In genomic region chr4:32560246-32560645, GRCm38 (mm10) we compare ENCODE assay signal across 10 mouse cellular contexts. TPM values are rescaled to one million over a fixed set of nuclear protein-coding genes. Genes with fewer than 3 reads are reported as not detected.
DNase-seq lines count a peak whose midpoint lies in the region; ATAC-seq lines count a peak whose summit lies in the region.
"Had no signal": no experiment of that assay in that cellular context is flagged by ENCODE, and none has a peak within 500 bp of the region (broad histone marks: within the 10 kb centered on the region; RNA-seq: fewer than 3 reads in every experiment).

No protein-coding gene starts in this region.

- no peak for DNase-seq in frontal cortex, postnatal 10 days (ENCODE audit: low spot score in 2 of 2)
- peak; percentile 41 to 46 for DNase-seq in spleen, adult 18-20 months
- no peak for DNase-seq in spleen, adult 12 weeks (ENCODE audit: low spot score)
- peak; percentile 61 for DNase-seq in midbrain, embryonic 14.5 days
- no peak for DNase-seq in gastrocnemius, postnatal 25 days
- no peak for DNase-seq in left cerebral cortex, adult 11 months (ENCODE audit: low spot score)

- no peaks in the 10 kb centered on the region for H3K27me3 ChIP-seq in midbrain, embryonic 14.5 days (ENCODE audit: control insufficient read depth, insufficient read depth, low read length)

- peak; percentile 33 for ATAC-seq in frontal cortex, adult (ENCODE audit: low TSS enrichment)
- ATAC-seq in midbrain, embryonic 14.5 days (ENCODE audit: low FRiP score, low TSS enrichment), result peak; percentile 15; the same call in 1 of the 2 replicates
- no peak for ATAC-seq in granulocyte monocyte progenitor cell, adult 5-6 weeks (replicated peaks; ENCODE audit: poor library complexity, severe bottlenecking)

- no peak overlapping the region for H3K9ac ChIP-seq in midbrain, embryonic 14.5 days (replicated peaks; ENCODE audit: low read length)

- WGBS in midbrain, embryonic 14.5 days, result 46% methylated on average over 6 of the region's 6 CpGs

- H3K4me2 ChIP-seq in midbrain, embryonic 14.5 days (ENCODE audit: low read length), result no peak overlapping the region

- no peaks in the 10 kb centered on the region for H3K9me3 ChIP-seq in midbrain, embryonic 14.5 days (ENCODE audit: control insufficient read depth, low read length)

- H3K36me3 ChIP-seq in midbrain, embryonic 14.5 days (ENCODE audit: control insufficient read depth, insufficient read depth, low read length), result peaks cover 12% of the 10 kb centered on the region

- H3K4me3 ChIP-seq in midbrain, embryonic 14.5 days (replicated peaks; ENCODE audit: low read depth, low read length), result no peak overlapping the region

- peak overlapping the region; percentile 82 for H3K27ac ChIP-seq in midbrain, embryonic 14.5 days (replicated peaks; ENCODE audit: low read depth, low read length)

- H3K4me1 ChIP-seq in midbrain, embryonic 14.5 days (ENCODE audit: control insufficient read depth, insufficient read depth, low read length), result peaks cover 20% of the 10 kb centered on the region

RNA-seq across cellular contexts. Expression of gene Gja10, which starts 42.3 kb away (rescaled TPM):
- 0.14 TPM in 1 of 2 replicates, not detected in the other for polyA plus RNA-seq in midbrain, embryonic 14.5 days (2014; fragmentation: Nextera tagmentation; extraction: Ambion mirVana)
- total RNA-seq in gastrocnemius, postnatal 25 days (2021), result not detected
- total RNA-seq in granulocyte monocyte progenitor cell, adult 5-6 weeks (2014; fragmentation: Nextera tagmentation), result not detected in 2 replicates
- total RNA-seq in granulocyte monocyte progenitor cell, adult 5-6 weeks (2017), result not detected in 2 replicates
- total RNA-seq: common myeloid progenitor, adult 5-6 weeks had no signal
- polyA plus RNA-seq: small intestine, adult 2 months had no signal

RNA-seq across cellular contexts. Expression of gene Casp8ap2, which starts 55.0 kb away (rescaled TPM):
- 41.3 and 44.9 TPM in 2 replicates for polyA plus RNA-seq in midbrain, embryonic 14.5 days (2014; fragmentation: Nextera tagmentation; extraction: Ambion mirVana)
- 1 to 10 TPM; 3.8 to 5.1 TPM for total RNA-seq in gastrocnemius, postnatal 25 days (2021)
- 50.6 and 54.4 TPM in 2 replicates for total RNA-seq in granulocyte monocyte progenitor cell, adult 5-6 weeks (2014; fragmentation: Nextera tagmentation)
- total RNA-seq in granulocyte monocyte progenitor cell, adult 5-6 weeks (2017), result 50.4 and 66.4 TPM in 2 replicates

Comparison
In these comparisons a context has a peak if more than half of its experiments do, and no peak if none do; other contexts are left out.
1. DNase-seq: peak in spleen, adult 18-20 months (2 of 2) and midbrain, embryonic 14.5 days (single experiment); none in frontal cortex, postnatal 10 days (0 of 2), spleen, adult 12 weeks (single experiment), gastrocnemius, postnatal 25 days (single experiment) and left cerebral cortex, adult 11 months (single experiment).
2. RNA of gene Casp8ap2, which starts 55.0 kb away (total RNA-seq): 50.4 to 66.4 TPM in granulocyte monocyte progenitor cell, adult 5-6 weeks; 3.8 to 5.1 TPM in gastrocnemius, postnatal 25 days; every median in the first group is over 4 times any median in the second.